Mouse (Mus musculus) NIH3T3 (cell line): ENCODE results near the gene Tmco5.
"Not testable (repeated sequence)": the region's sequence is repeated elsewhere in the genome, so short reads cannot be mapped to it uniquely, and the experiment has no call there.

Experiments
- DNase-seq: peaks from one replicate; pipeline ENCODE4 v3.0.0-alpha.2; 2012; ENCODE audit warnings: low read depth

The Tmco5 gene

DNA sequence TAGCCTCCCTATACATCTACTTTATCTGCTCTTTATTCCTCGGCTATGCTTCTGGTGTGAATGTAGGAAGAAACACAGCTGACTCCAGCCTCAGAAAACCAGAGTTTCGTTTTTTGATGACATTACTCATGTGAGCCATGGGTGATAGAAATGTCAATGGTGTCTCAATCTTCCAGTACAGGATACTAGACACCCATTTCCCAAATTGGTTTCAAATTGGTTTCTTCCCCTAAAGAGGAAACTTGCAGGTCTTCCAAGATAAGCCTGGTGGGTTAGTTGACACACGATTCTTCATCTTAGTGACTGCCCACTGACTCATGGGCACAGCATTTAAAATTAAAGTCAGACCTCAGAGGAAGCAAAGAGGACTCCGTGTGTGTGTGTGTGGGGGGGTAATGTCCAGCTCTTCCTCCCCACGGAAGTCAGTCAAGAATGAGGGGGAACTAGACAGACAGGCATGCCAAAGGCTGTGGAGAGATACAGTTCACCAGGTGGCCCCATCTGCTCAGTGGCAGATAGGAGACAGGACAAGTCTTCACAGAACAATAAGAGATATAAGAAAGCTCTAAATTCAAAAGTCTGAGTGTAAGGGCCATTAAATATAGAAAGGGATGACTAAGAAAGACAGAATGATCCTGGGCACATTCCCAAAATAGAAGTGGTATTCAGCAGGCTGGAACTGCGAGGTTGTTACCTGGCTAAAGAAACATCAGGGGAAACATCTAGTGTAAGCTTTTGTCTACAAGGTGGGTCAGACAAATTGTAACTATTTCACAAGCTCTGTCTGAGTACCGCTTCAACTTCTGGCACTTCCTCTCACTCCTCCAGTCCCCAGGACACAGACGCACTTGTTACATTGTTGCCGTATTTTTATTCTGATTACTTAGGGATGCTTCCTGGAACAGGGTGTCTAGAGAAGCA, 44.3 kb downstream of the Tmco5 start:
- DNase-seq: peak; percentile 54

DNA sequence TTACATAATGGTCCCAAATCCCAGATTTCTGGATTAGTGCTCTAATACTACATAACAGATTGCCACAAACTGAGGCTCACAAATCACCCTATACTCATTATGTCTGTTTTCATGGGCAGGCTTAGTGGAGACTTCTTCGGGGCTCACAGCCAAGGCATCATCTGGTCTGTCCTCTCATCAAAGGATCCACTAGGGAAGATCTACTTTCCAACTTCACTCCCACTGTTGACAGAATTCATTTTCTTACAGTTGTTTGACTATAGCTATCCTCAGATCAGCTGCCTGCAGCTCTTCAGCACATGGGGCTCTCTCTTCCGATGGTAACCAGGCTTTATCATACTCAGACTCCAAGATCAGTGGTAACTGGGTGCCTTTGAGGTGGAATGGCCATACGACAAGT, 45.2 kb downstream of the Tmco5 start:
- DNase-seq: no peak

DNA sequence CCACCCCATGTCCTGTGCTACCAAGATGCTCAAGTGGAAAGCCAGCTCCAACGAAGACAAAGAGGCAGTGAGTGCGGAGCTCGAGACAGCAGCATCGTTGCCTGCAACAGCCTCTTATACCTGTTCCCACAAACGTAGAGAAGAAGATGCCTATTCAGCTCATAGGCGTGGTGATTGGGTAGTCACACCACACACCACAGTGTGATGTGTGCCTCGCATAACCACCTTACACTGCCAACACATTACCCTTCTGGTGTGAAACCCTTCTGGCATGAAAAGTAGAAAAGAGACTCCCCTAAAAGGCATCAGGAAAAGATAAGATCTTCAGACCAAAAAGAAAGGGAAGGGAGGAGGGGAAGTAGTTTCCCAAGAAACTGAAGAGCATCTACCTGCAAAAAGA, 45.8 kb downstream of the Tmco5 start:
- no peak for DNase-seq

DNA sequence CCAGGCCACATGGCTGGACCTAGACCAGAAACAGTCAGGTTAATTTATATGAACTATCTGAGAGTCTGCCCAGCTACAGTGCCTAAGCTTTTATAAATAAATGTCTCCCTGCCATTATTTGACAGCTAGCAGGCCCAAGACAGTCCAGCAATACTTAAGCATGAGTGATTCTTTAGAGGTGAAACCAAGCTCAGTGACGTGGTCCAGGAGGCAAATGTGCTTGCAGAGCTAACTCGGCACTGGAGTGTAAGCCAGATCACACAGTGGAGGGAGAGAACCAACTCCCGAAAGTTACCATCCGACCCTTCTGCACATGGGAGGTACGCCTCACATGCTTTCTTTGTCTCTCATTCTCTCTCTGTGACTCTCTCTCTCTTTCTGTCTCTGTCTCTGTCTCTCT, 46.7 kb downstream of the Tmco5 start:
- no peak for DNase-seq

DNA sequence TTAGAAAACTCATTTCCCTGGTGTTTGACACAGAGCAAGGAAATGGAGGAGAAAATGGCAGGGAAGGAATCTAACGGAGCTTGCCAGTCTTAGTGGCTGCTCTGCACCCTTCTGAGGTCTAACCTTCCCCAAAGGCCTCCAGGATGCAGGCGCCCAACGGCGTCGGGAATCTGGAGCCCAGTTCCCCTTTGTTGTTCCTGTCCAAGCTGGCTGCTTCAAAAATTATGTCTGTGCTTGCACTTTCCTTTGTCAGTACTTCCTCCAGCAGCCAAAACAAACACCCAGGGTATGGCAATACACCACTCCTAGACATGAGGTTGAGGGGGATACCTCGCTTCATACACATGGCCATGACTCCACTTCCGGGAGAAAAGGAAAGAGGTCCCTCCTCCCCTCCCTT, 53.7 kb downstream of the Tmco5 start:
- no peak for DNase-seq

DNA sequence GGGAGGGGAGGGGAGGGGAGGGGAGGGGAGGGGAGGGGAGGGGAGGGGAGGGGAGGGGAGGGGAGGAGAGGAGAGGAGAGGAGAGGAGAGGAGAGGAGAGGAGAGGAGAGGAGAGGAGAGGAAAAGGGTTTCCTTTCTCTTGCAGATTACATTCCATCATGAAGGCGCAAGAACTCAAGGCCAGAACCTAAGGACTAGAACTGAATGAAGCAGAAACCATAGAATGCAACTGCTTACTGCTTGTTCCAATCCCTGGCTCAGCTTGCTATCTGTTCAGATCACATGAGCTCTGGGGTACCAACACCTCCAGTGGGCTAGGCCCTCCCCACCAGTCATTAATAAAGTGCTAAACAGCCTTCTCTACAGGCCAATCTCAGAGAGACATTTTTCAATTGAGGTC, 55.7 kb downstream of the Tmco5 start:
- DNase-seq: not testable (repeated sequence)

DNA sequence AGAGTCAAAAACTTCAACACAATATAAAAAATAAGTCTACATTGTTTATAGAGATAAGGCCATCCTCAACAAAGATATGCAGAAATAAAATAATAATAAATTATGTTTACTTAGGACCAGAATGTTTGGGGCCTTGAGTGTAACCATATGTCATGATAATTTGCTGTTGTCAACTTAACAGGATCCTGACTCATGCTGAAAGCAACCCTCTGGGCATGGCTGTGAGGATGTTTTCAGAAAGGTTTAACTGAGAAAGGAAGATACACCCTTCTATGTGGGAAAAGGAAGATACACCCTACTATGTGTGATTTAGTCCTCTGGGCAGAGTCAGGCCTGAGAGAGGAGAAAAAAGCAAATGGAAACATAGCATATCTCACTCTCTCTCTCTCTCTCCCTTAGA, 56.3 kb downstream of the Tmco5 start:
- peak; percentile 56 for DNase-seq

DNA sequence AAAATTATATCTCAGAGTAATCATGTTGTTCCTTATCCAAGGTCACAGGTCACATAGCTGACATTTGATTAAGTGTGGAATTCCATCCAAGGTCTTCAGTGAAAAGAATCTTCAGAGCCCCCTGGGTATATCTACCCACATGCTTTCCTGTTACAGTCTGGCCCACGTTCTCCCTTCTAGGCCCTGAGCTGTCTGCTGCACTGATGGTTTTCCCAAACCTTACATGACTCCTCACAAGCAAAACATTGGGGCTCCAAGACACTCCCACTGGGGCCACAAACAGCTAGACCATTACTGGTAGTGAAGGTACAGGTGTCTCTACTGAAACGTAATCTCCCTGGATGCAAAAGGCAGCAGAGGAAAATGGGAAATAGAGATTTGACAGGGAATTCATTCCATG, 57.9 kb downstream of the Tmco5 start:
- no peak for DNase-seq

DNA sequence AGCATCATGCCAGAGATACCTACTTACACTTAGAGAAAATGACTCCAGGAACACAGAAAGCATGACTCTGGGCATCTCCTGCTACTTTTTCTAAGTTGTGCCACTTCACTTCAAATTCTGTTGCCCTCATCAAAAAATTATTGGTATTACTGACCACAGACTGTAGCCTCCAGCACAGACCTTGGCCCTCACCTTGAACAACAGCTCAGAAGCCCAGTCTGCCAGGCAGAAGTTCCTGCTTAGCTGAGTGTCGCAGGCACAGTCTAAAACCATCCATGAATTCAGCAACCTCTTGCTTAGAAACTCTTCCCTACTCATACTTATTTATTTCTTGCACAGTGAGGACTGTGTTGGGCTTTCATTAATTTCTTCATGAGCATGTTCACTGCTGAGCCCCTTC, 58.7 kb downstream of the Tmco5 start:
- DNase-seq: no peak

DNA sequence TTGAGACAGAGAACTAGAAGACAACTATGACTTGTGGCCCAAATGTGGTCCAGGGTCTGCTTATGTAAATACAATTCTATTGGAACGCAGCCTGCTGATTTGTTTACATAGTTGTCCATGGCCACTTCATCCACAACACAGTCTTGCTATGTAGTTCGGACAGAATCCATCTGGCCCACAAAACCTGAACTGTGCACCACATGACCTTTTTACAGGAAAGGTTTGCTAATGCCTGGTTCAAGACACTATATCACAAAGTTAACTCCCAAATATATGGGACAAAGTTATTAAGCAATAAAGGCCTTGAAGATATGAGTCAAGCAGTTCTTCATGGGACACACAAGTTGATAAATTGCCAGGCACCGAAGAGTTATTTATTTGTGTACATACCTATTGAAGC, 63.3 kb downstream of the Tmco5 start:
- no peak for DNase-seq
